Mouse (Mus musculus) cerebellum, adult 2 months (tissue): Measurements from ENCODE around the gene Lrrc1. TPM values are rescaled to one million over a fixed set of nuclear protein-coding genes. Genes with fewer than 3 reads are reported as not detected.

Source experiments
- DNase-seq, 2 experiments: peaks; one replicate each; pipeline ENCODE4 v3.0.0; 2021
- H3K27ac ChIP-seq: fragments of 200-500 bp; 2 replicates; pipeline ENCODE4 v1.5.1; 2012; ENCODE audit warnings: low read length, control low read depth, inconsistent platforms; ENCODE audit not compliant: insufficient read depth
- H3K27me3 ChIP-seq: fragments of 200-500 bp; 2 replicates; pipeline ENCODE4 v1.6.1; 2012; ENCODE audit warnings: inconsistent platforms, mild to moderate bottlenecking, low read length, moderate library complexity; ENCODE audit not compliant: control insufficient read depth, insufficient read depth
- H3K4me1 ChIP-seq: fragments of 200-500 bp; 2 replicates; pipeline ENCODE4 v1.6.1; 2011; ENCODE audit warnings: low read length; ENCODE audit not compliant: control insufficient read depth, insufficient read depth
- H3K4me3 ChIP-seq: fragments of 200-500 bp; replicated peaks from 2 replicates; pipeline ENCODE3; 2011; ENCODE audit warnings: mild to moderate bottlenecking, low read depth, low read length, control low read depth; ENCODE audit not compliant: insufficient read depth
- CTCF ChIP-seq: fragments of 200-500 bp; IDR thresholded peaks from 2 replicates; pipeline ENCODE4 v1.5.1; 2011; ENCODE audit warnings: low read depth, mild to moderate bottlenecking, control low read depth, low read length, moderate library complexity, borderline replicate concordance; ENCODE audit not compliant: insufficient read depth
- POLR2A ChIP-seq: fragments of 200-500 bp; IDR thresholded peaks from 2 replicates; pipeline ENCODE4 v1.6.1; 2011; ENCODE audit warnings: low read length, control low read depth, borderline replicate concordance; ENCODE audit not compliant: insufficient read depth
- WGBS: fragments of 180-500 bp; shearing (Covaris S2); methylation state at CpG from one replicate; pipeline ENCODE4 v1.1.7; 2018; 5-methylcytosine and 5-hydroxymethylcytosine counted together
- polyA plus RNA-seq: library from polyadenylated mRNA; depleted of rRNA; stranded (reverse); fragments of >200 nt; gene quantifications from 2 replicates; pipeline ENCODE4 v1.2.3, GENCODE M21; 2012

Lrrc1 gene
- polyA plus RNA-seq, 1 experiment = 28.8 TPM

DNA sequence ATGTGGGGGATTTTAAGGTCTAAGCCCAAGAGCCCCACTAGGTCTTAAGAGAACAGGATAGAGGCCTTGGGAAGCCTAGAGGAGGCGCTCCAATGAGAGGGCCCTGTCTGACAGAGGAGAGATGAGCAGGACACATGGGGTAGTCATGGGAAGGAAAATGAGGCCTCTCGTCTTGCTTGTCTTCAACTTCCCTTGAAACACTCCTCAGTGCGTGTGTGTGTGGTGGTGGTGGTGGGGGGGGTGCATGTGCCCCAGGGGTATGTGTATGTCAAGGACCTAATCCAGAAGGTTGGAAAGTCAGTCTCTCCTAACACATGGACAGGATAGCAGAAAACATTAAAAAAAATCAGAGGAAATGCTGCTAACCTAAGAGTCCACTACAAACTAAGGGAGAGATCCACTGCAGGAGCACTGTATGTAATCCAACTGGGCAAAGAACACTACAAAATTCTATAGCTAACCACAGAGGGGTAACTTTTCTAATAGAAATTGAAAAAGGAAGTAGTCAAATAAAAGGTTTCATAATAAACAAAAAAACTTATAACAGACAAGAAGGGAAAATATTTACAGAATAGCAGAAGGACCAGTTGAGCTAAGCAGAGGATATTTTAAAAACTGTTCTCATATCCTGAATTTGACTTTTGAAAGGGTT lies 36.8 kb downstream of the Lrrc1 start:
- DNase-seq = no peak
- H3K4me3 ChIP-seq = no peak overlapping the region
- no peak overlapping the region for H3K27ac ChIP-seq
- no peak for TF ChIP-seq CTCF
- TF ChIP-seq POLR2A = no peak
- H3K27me3 ChIP-seq = no peaks in the 10 kb centered on the region
- peaks cover 3% of the 10 kb centered on the region for H3K4me1 ChIP-seq
- WGBS = 94% methylated on average over 3 of the region's 3 CpGs

DNA sequence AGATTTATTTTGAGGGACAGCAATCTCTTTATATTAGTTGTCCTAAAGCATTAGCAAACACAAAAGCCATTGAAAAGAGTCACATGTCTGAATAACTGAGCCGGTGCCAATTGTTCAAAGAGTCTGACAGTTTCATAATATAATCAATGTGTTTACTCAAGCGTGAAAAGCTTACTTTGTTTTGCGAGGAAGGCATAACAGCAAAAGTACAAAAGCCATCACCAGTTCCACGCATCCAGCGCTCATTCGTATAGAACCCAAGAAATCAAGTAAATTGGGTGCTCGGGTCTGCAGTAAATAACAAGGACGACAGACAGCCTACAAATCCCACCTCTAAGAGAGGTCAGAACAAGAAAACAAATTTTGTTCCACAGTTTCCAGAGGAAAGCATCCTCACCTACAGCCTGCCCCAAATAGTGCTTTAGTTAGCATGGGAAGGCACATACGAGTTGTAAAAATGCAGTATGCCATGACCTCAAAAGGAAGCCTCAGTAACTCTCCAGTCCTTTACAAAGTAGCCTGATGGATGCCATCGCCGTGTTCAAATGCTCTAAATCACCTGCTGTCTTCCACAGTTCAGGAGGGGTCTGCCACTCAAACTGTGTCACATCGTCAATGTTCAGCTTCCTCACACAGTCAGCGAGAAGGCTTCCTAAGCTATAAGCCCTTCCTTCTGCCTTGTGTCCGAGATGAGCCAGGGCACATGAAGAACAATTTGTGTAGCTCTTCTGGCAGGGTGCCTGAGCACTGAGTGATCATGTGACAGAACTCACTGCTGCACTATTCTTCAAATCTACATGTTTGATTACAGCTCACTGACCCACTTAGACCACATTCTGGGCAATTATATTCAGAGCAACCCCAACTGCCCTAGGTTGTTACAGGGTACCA lies 41.9 kb downstream of the Lrrc1 start:
- H3K4me1 ChIP-seq = peaks cover 4% of the 10 kb centered on the region; the same call in 1 of the 2 replicates
- H3K27ac ChIP-seq = peak overlapping the region; percentile 48; the same call in 1 of the 2 replicates
- 45% methylated on average over 14 of the region's 14 CpGs for WGBS
- no peak overlapping the region for H3K4me3 ChIP-seq
- peak; percentile 36 to 45 for DNase-seq
- TF ChIP-seq POLR2A (no peak), CTCF (no peak)
- H3K27me3 ChIP-seq = no peaks in the 10 kb centered on the region

DNA sequence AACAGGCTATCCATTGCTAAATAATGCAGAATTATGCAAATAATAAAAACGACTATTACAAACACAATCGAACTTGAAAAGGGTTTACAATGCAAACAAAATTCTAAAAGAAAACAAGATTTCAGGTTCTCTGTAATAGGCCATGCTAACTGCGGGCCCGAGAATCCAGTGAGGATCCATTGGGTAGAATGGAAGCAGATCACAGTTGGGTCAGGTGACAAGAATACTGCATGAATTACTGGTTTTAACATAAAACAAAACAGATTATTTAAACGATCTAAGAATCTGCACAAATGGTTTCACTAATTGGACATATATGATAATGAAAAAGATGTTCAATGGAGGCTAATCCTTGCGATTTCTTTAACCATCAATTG lies 42.5 kb downstream of the Lrrc1 start:
- no peak for TF ChIP-seq POLR2A
- TF ChIP-seq CTCF = no peak
- Histone ChIP-seq H3K27ac (no peak overlapping the region), H3K4me1 (peaks cover 4% of the 10 kb centered on the region; the same call in 1 of the 2 replicates), H3K4me3 (no peak overlapping the region), H3K27me3 (no peaks in the 10 kb centered on the region)
- 66% methylated on average over 6 of the region's 6 CpGs for WGBS
- no peak for DNase-seq

DNA sequence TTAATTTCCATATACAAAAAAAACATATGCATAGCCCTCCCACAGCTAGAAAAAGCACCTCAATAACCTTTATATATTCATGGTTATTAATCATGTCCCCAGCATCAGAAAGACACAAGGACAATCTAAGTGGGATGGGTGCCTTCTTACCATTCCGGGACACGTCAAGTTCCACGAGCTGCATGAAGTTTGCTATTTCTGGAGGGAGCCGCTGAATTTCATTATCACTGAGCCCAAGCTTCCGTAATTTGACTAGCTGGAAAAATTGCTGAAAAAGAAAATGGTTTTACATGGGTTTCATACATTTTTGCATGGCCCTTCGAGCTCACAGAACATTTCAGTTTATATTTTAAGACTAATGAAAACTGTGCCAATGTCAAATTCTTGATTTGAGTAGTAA lies 45.6 kb downstream of the Lrrc1 start:
- no peak overlapping the region for H3K4me3 ChIP-seq

DNA sequence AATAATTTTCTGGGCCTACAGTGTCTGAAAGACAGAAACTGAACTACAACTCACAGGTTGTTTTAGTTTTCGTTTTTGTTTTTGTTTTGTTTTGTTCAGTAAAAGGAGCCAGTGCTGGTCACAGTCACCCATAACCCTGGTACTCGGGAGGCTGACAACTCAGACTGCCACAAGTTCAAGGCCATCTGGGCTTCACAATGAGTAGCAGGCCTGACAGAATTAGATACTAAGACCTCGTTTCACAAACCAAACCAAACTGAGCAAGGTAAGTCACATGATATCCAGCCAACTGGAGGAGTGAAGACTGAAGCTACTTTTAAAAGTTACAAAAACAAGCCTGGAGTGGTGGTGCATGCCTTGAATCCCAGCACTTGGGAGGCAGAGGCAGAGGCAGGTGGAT lies 46.3 kb downstream of the Lrrc1 start:
- H3K4me3 ChIP-seq = no peak overlapping the region
- 85% methylated on average over 3 of the region's 3 CpGs for WGBS
- H3K27ac ChIP-seq = no peak overlapping the region
- no peak for DNase-seq
- H3K27me3 ChIP-seq = no peaks in the 10 kb centered on the region
- TF ChIP-seq CTCF (no peak), POLR2A (no peak)
- H3K4me1 ChIP-seq = peaks cover 4% of the 10 kb centered on the region; the same call in 1 of the 2 replicates

More for the DNA sequence above, 45.6 kb downstream of the Lrrc1 start:
- H3K27me3 ChIP-seq = no peaks in the 10 kb centered on the region
- DNase-seq = no peak
- H3K27ac ChIP-seq = no peak overlapping the region
- 93% methylated on average over 6 of the region's 6 CpGs for WGBS
- peaks cover 4% of the 10 kb centered on the region; the same call in 1 of the 2 replicates for H3K4me1 ChIP-seq
- no peak for TF ChIP-seq POLR2A
- no peak for TF ChIP-seq CTCF

DNA sequence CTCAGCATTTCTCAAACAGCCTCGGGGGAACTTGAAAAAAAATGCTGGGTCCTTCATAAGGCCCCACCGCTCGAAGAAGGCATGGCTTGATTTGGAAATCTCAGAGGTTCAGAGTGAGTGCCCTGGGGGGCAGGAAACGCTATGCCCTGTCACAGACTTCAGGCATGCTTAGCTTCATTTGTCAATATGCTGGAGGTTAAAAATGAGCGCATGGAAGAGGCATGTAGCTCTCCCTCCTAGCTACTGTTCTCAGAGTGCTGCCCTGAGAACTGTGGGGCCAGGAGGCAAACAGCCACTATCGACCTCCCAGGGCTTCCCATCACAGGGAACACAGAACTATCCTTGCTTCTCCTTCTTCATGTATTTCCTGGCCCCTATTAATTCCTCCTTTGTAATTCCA lies 47.5 kb downstream of the Lrrc1 start:
- Histone ChIP-seq H3K4me3 (no peak overlapping the region), H3K27me3 (no peaks in the 10 kb centered on the region), H3K4me1 (no peaks in the 10 kb centered on the region), H3K27ac (no peak overlapping the region)
- TF ChIP-seq CTCF (no peak), POLR2A (no peak)
- no peak for DNase-seq
- 57% methylated on average over 6 of the region's 6 CpGs for WGBS

DNA sequence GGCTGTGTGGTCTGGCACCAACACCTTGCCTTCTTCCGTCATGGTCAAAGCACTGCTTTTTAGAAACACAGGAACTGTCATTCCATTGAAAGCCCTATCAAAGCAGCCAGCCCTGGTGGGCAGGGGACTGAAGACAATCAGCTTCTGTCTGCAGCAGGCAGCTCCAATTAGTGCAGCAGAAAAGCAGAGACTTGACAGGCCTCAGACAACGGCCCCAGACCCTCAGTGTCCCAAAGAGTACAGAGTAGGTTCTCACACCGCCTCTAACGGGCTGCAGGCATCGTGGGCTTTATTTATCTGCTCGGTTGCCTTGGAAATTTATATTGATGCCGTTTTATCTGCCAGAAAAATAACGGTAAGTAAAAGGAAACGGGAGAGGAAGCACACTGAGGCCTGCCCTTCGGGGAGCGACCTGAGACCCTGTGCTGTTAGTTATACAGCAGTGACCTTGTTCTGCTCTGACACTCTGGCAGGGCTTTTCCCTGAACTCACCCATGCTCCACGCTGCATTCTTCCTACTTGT lies 48.1 kb downstream of the Lrrc1 start:
- Histone ChIP-seq H3K27me3 (no peaks in the 10 kb centered on the region), H3K4me1 (no peaks in the 10 kb centered on the region), H3K27ac (no peak overlapping the region), H3K4me3 (no peak overlapping the region)
- TF ChIP-seq POLR2A (no peak), CTCF (no peak)
- WGBS = 48% methylated on average over 12 of the region's 12 CpGs
- no peak for DNase-seq

DNA sequence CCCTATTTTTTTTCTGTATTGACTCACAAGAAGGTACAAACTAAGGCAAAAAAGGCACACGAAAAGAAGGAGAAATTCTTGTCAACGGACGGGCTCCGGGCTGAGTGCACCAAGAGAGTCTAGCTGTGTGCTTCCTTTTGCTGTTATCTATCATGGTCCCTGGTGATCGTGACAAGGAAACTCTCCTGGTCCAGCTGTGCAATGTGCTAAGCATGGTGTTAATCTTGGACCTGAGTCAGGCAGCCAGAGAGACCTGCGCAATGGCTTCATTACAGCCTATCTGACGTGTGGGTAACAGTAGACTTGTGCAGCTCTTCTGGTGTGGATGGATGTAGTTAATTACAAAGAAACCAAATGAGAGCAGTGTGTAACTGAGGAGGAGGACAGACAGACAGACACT lies 50.4 kb downstream of the Lrrc1 start:
- H3K4me1 ChIP-seq = no peaks in the 10 kb centered on the region
- no peaks in the 10 kb centered on the region for H3K27me3 ChIP-seq
- TF ChIP-seq POLR2A (no peak), CTCF (no peak)
- DNase-seq = no peak
- H3K4me3 ChIP-seq = no peak overlapping the region
- no peak overlapping the region for H3K27ac ChIP-seq
- 94% methylated on average over 7 of the region's 7 CpGs for WGBS
